Mouse (Mus musculus) intestine, postnatal 0 days (tissue): ENCODE results near the gene Gapvd1. TPM values are rescaled to one million over a fixed set of nuclear protein-coding genes. Genes with fewer than 3 reads are reported as not detected.

Experiments
- ATAC-seq: fragments of 200-750 bp; cut with Nextera tagmentation; 2 replicates; pipeline ENCODE4 v1.8.0; 2017; ENCODE audit warnings: mild to moderate bottlenecking, moderate TSS enrichment, moderate library complexity
- H3K27ac ChIP-seq: fragments of 300-500 bp; sonication (generic); 2 replicates; pipeline ENCODE4 v1.5.1; 2014; ENCODE audit warnings: mild to moderate bottlenecking, low read depth, low read length, moderate library complexity
- H3K27me3 ChIP-seq: fragments of 300-500 bp; sonication (generic); replicated peaks from 2 replicates; pipeline ENCODE4 v1.6.1; 2014; ENCODE audit warnings: low read length, mixed read lengths; ENCODE audit not compliant: control insufficient read depth, insufficient read depth
- H3K36me3 ChIP-seq: fragments of 300-500 bp; sonication (generic); 2 replicates; pipeline ENCODE4 v1.6.1; 2014; ENCODE audit warnings: mild to moderate bottlenecking, moderate library complexity; ENCODE audit not compliant: control insufficient read depth, insufficient read depth
- H3K4me1 ChIP-seq: fragments of 300-500 bp; sonication (generic); replicated peaks from 2 replicates; pipeline ENCODE4 v1.6.1; 2014; ENCODE audit warnings: antibody characterized with exemption, low read length, mixed read lengths; ENCODE audit not compliant: control insufficient read depth, insufficient read depth
- H3K4me2 ChIP-seq: fragments of 300-500 bp; sonication (generic); replicated peaks from 2 replicates; pipeline ENCODE4 v1.6.1; 2014; ENCODE audit warnings: low read depth, mild to moderate bottlenecking, moderate library complexity
- H3K4me3 ChIP-seq: fragments of 300-500 bp; sonication (generic); 2 replicates; pipeline ENCODE4 v1.5.1; 2014; ENCODE audit warnings: low read depth, low read length
- H3K9ac ChIP-seq: fragments of 300-500 bp; sonication (generic); 2 replicates; pipeline ENCODE4 v1.6.1; 2014; ENCODE audit warnings: mild to moderate bottlenecking, low read depth, low read length
- H3K9me3 ChIP-seq: fragments of 300-500 bp; sonication (generic); 2 replicates; pipeline ENCODE4 v1.6.1; 2016; ENCODE audit warnings: mixed run types; ENCODE audit not compliant: control insufficient read depth
- CTCF ChIP-seq: sonication (generic); IDR thresholded peaks from 2 replicates; pipeline ENCODE4 v1.5.1; 2016; ENCODE audit warnings: low read depth, mild to moderate bottlenecking, control low read depth, antibody characterized with exemption, moderate library complexity
- WGBS: fragments of 180-500 bp; shearing (Covaris S2); extraction: QIAGEN DNeasy Blood & Tissue Kit; methylation state at CpG from one replicate; pipeline ENCODE4 v1.1.7; 2014; 5-methylcytosine and 5-hydroxymethylcytosine counted together
- polyA plus RNA-seq: library from polyadenylated mRNA; unstranded; fragments of >200 nt; fragmentation: Nextera tagmentation; extraction: Ambion mirVana; gene quantifications from 2 replicates; pipeline ENCODE4 v1.2.1, GENCODE M21; 2015

The Gapvd1 gene
- polyA plus RNA-seq, 1 experiment from 2014 or later, result 31.3 TPM

DNA sequence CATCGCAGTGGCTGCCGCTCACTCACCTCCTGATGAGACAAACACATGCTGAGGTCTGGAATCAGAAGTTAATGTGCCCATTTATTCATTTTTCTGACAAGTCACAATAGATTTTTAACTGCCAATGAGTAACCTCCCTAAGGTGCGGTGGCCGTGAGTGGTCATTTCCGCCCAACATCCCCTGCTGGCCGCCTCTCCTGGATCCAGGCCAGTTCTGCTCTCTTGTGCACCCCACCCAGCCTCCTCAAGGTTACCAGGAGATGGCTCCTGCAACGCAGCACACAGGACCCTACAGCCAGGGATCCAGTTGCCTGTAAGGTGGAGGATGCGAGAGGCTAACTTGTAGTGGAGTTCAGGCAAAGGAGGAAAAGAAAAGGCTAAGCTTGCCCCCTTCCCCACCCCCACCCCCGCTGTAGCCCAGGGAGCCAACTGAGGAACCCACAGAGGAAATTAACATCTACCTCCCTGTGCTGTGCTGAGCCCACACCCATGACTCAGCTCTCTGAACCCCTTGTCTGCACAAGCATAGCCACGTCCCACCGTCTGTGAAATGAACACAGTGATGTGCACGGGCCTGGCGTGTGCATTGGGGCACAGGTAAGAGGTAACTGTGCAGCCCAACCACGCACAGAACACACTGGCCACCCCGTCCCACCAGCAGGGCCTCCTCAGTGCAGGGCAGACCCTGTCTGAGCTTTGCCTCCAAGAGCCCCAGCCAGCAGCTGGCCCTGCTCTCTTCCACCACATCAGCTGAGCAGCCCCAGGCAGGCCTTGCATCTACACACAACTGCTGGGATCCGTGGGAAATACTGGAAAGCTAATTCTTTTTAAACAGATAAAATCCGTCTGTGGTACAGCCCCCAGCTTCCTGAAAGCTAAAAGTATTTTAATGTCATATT is 127.5 kb downstream of the Gapvd1 start:
- ATAC-seq, result no peak
- TF ChIP-seq CTCF, result no peak

More for the DNA sequence above, 127.5 kb downstream of the Gapvd1 start:
- no peaks in the 10 kb centered on the region for H3K27me3 ChIP-seq
- no peak overlapping the region for H3K4me2 ChIP-seq
- H3K4me3 ChIP-seq, result no peak overlapping the region
- H3K36me3 ChIP-seq, result peaks cover 16% of the 10 kb centered on the region
- no peaks in the 10 kb centered on the region for H3K9me3 ChIP-seq
- no peak overlapping the region for H3K27ac ChIP-seq
- WGBS, result 70% methylated on average over 17 of the region's 17 CpGs
- H3K9ac ChIP-seq, result no peak overlapping the region
- no peaks in the 10 kb centered on the region for H3K4me1 ChIP-seq

Other genes with a start within 250 kb of the Gapvd1 start
- gene Hspa5, start 16.7 kb upstream of the Gapvd1 start, polyA plus RNA-seq, result 456 and 457 TPM in 2 replicates
- 19.1 and 19.6 TPM in 2 replicates for gene Rabepk, start 44.7 kb upstream of the Gapvd1 start, polyA plus RNA-seq
- 36.8 and 39.7 TPM in 2 replicates for gene Fbxw2, start 71.1 kb upstream of the Gapvd1 start, polyA plus RNA-seq
- not detected in 2 replicates for gene Gm34653, start 77.8 kb upstream of the Gapvd1 start, polyA plus RNA-seq
- 16.4 and 17.6 TPM in 2 replicates for gene Cutal, start 119.2 kb upstream of the Gapvd1 start, polyA plus RNA-seq
- 47.5 and 52.2 TPM in 2 replicates for gene Psmd5, start 119.7 kb upstream of the Gapvd1 start, polyA plus RNA-seq
- gene Phf19, start 158.8 kb upstream of the Gapvd1 start, polyA plus RNA-seq, result 2.7 and 2.9 TPM in 2 replicates
- 1.1 and 1.6 TPM in 2 replicates for gene Traf1, start 206.5 kb upstream of the Gapvd1 start, polyA plus RNA-seq